ENCODE assay signal across 15 mouse cellular contexts in the genomic region with DNA sequence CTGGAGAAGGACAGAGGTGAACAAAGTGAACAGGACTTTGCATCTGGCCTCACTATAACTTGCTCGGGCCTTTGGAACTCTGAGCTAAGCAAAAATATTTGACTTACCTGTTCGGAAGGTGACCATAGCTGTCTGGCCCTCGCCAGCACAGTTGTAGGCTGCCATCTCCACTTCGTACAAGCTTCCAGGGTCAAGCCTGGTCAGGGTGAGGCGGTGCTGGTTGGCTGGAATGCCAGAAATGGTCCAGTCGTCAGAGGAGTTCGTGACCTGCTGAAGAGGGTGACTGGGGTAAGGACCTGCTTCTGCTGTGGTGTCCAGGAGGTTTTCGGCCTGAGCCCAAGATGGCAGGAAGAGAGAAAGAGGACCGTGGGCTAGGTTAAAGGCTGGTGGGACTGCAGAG.
DNase-seq lines count a peak whose midpoint lies in the region; ATAC-seq and TF ChIP-seq lines count a peak whose summit lies in the region.
"Had no signal": no experiment of that assay in that cellular context is flagged by ENCODE, and none has a peak within 500 bp of the region (broad histone marks: within the 10 kb centered on the region; RNA-seq: fewer than 3 reads in every experiment).

No protein-coding gene starts in this region.

- no peak overlapping the region for H3K4me2 ChIP-seq in midbrain, embryonic 13.5 days (replicated peaks)
- no peak overlapping the region for H3K4me2 ChIP-seq in midbrain, embryonic 16.5 days (ENCODE audit: low read length)

- H3K9me3 ChIP-seq in heart, embryonic 10.5 days: no peaks in the 10 kb centered on the region
- no peaks in the 10 kb centered on the region for H3K9me3 ChIP-seq in midbrain, embryonic 13.5 days
- no peaks in the 10 kb centered on the region for H3K9me3 ChIP-seq in midbrain, embryonic 16.5 days (replicated peaks; ENCODE audit: control insufficient read depth, low read length, poor library complexity, severe bottlenecking)

- peak; percentile 29 for DNase-seq in cerebellum, adult 9-10 months
- DNase-seq in cerebellum, adult 8-10 months: no peak
- peak; percentile 63 for DNase-seq in heart, embryonic 10.5 days (ENCODE audit: low spot score)
- no peak for DNase-seq in heart, adult 2 months
- DNase-seq in testis, postnatal 10 days (ENCODE audit: low spot score): peak; percentile 35
- DNase-seq: gastrocnemius, postnatal 14 days; heart, postnatal 10 days; kidney, adult 9 months; kidney, postnatal 36 days; lung, adult 2 months; lung, postnatal 36 days; spleen, adult 18-20 months had no signal

- H3K36me3 ChIP-seq in heart, embryonic 10.5 days: peaks cover 41% of the 10 kb centered on the region
- no peaks in the 10 kb centered on the region for H3K36me3 ChIP-seq in heart, adult 2 months (ENCODE audit: control insufficient read depth, insufficient read depth, low read length)
- H3K36me3 ChIP-seq in midbrain, embryonic 13.5 days: peaks cover 71% of the 10 kb centered on the region
- no peaks in the 10 kb centered on the region for H3K36me3 ChIP-seq in midbrain, embryonic 16.5 days (ENCODE audit: control insufficient read depth, insufficient read depth, low read length)

- H3K9ac ChIP-seq in heart, adult 2 months (ENCODE audit: low read depth, low read length): no peak overlapping the region
- no peak overlapping the region for H3K9ac ChIP-seq in midbrain, embryonic 13.5 days (replicated peaks)
- no peak overlapping the region for H3K9ac ChIP-seq in midbrain, embryonic 16.5 days (ENCODE audit: low read depth, low read length)

- TF ChIP-seq POLR2A in heart, adult 2 months (IDR thresholded peaks at IDR 0.05; ENCODE audit: insufficient read depth, low read depth, low read length): no peak

- 63% methylated on average over 9 of the region's 9 CpGs for WGBS in heart, embryonic 10.5 days
- 88% methylated on average over 9 of the region's 9 CpGs for WGBS in heart, adult 2 months
- 92% methylated on average over 9 of the region's 9 CpGs for WGBS in midbrain, embryonic 13.5 days
- WGBS in midbrain, embryonic 16.5 days: 87% methylated on average over 9 of the region's 9 CpGs

- intact Hi-C loops in heart, adult 2 months (cut with DNase I): no loop called here

- no peak for ATAC-seq in midbrain, embryonic 13.5 days
- no peak for ATAC-seq in midbrain, embryonic 16.5 days
- no peak for ATAC-seq in CD4-positive, CD25-positive, alpha-beta regulatory T cell, adult 4 months

- TF ChIP-seq EP300 in heart, adult 2 months (IDR thresholded peaks at IDR 0.05; ENCODE audit: insufficient read depth, low read depth, low read length): no peak

- H3K4me3 ChIP-seq in heart, embryonic 10.5 days: no peak overlapping the region
- H3K4me3 ChIP-seq in heart, adult 2 months: no peak overlapping the region
- no peak overlapping the region for H3K4me3 ChIP-seq in midbrain, embryonic 13.5 days (replicated peaks)
- no peak overlapping the region for H3K4me3 ChIP-seq in midbrain, embryonic 16.5 days (ENCODE audit: low read depth, low read length)

- no peaks in the 10 kb centered on the region for H3K79me2 ChIP-seq in heart, adult 2 months (replicated peaks; ENCODE audit: control insufficient read depth, insufficient read depth, low read length)

- H3K27me3 ChIP-seq in heart, embryonic 10.5 days (ENCODE audit: insufficient read depth, poor library complexity, severe bottlenecking): no peaks in the 10 kb centered on the region
- no peaks in the 10 kb centered on the region for H3K27me3 ChIP-seq in heart, adult 2 months (ENCODE audit: control insufficient read depth, insufficient read depth, low read length)
- H3K27me3 ChIP-seq in midbrain, embryonic 13.5 days: no peaks in the 10 kb centered on the region
- no peaks in the 10 kb centered on the region for H3K27me3 ChIP-seq in midbrain, embryonic 16.5 days (ENCODE audit: control insufficient read depth, insufficient read depth, low read depth, low read length)

- no peak overlapping the region for H3K27ac ChIP-seq in heart, embryonic 10.5 days
- no peak overlapping the region for H3K27ac ChIP-seq in heart, adult 2 months
- H3K27ac ChIP-seq in midbrain, embryonic 13.5 days: 0 out of 2 replicates have a peak overlapping the region, but pooled peaks have one; percentile 66
- no peak overlapping the region for H3K27ac ChIP-seq in midbrain, embryonic 16.5 days (ENCODE audit: low read length)

- H3K4me1 ChIP-seq in heart, embryonic 10.5 days: 0 out of 2 replicates have a peak, but pooled peaks cover 7% of the 10 kb centered on the region
- no peaks in the 10 kb centered on the region for H3K4me1 ChIP-seq in heart, adult 2 months (ENCODE audit: control insufficient read depth, insufficient read depth, low read length)
- peaks cover 26% of the 10 kb centered on the region for H3K4me1 ChIP-seq in midbrain, embryonic 13.5 days (replicated peaks)
- H3K4me1 ChIP-seq in midbrain, embryonic 16.5 days (ENCODE audit: control insufficient read depth, insufficient read depth, low read length): peaks cover 7% of the 10 kb centered on the region; the same call in 1 of the 2 replicates

- no peak for TF ChIP-seq CTCF in heart, adult 2 months (IDR thresholded peaks at IDR 0.05)

Comparison
In these comparisons a context has a peak if more than half of its experiments do, and no peak if none do; other contexts are left out.
1. DNase-seq: peak in cerebellum, adult 9-10 months (single experiment), heart, embryonic 10.5 days (single experiment) and testis, postnatal 10 days (single experiment); none in cerebellum, adult 8-10 months (single experiment) and heart, adult 2 months (0 of 2).